Mouse (Mus musculus) liver, embryonic 13.5 days (tissue): ENCODE measurements around the gene Gm45902. TPM values are rescaled to one million over a fixed set of nuclear protein-coding genes. Genes with fewer than 3 reads are reported as not detected.

Experiments used
- ATAC-seq: fragments of 200-750 bp; cut with Nextera tagmentation; 2 replicates; pipeline ENCODE4 v1.8.0; 2017; ENCODE audit warnings: low read depth, mild to moderate bottlenecking, moderate number of reproducible peaks, moderate library complexity
- DNase-seq: peaks from one replicate; pipeline ENCODE4 v3.0.0; 2022
- H3K27ac ChIP-seq: fragments of 300-500 bp; sonication (generic); 2 replicates; pipeline ENCODE4 v1.5.1; 2015; ENCODE audit warnings: moderate library complexity, mild to moderate bottlenecking, inconsistent platforms
- H3K27me3 ChIP-seq: fragments of 300-500 bp; sonication (generic); 2 replicates; pipeline ENCODE4 v1.6.1; 2015; ENCODE audit warnings: mild to moderate bottlenecking, inconsistent platforms
- H3K36me3 ChIP-seq: fragments of 300-500 bp; sonication (generic); 2 replicates; pipeline ENCODE4 v1.6.1; 2015; ENCODE audit warnings: mild to moderate bottlenecking, inconsistent platforms
- H3K4me1 ChIP-seq: fragments of 300-500 bp; sonication (generic); replicated peaks from 2 replicates; pipeline ENCODE4 v1.6.1; 2015; ENCODE audit warnings: inconsistent platforms
- H3K4me2 ChIP-seq: fragments of 300-500 bp; sonication (generic); 2 replicates; pipeline ENCODE4 v1.6.1; 2015; ENCODE audit warnings: inconsistent platforms, mild to moderate bottlenecking, moderate library complexity
- H3K4me3 ChIP-seq: fragments of 300-500 bp; sonication (generic); replicated peaks from 2 replicates; pipeline ENCODE4 v1.5.1; 2015; ENCODE audit warnings: mild to moderate bottlenecking, inconsistent platforms
- H3K9ac ChIP-seq: fragments of 300-500 bp; sonication (generic); 2 replicates; pipeline ENCODE4 v1.6.1; 2015; ENCODE audit warnings: mild to moderate bottlenecking, inconsistent platforms
- H3K9me3 ChIP-seq: fragments of 300-500 bp; sonication (generic); replicated peaks from 2 replicates; pipeline ENCODE4 v1.6.1; 2016; ENCODE audit warnings: inconsistent platforms
- WGBS: fragments of 180-500 bp; shearing (Covaris S2); methylation state at CpG from one replicate; pipeline ENCODE4 v1.1.7; 2015; ENCODE audit not compliant: insufficient replicate concordance; 5-methylcytosine and 5-hydroxymethylcytosine counted together
- polyA plus RNA-seq: library from polyadenylated mRNA; unstranded; fragments of >200 nt; fragmentation: Nextera tagmentation; extraction: Ambion mirVana; gene quantifications from 2 replicates; pipeline ENCODE4 v1.2.1, GENCODE M21; 2015

The Gm45902 gene
- polyA plus RNA-seq, 1 experiment from 2014 or later, result 1.8 TPM

DNA sequence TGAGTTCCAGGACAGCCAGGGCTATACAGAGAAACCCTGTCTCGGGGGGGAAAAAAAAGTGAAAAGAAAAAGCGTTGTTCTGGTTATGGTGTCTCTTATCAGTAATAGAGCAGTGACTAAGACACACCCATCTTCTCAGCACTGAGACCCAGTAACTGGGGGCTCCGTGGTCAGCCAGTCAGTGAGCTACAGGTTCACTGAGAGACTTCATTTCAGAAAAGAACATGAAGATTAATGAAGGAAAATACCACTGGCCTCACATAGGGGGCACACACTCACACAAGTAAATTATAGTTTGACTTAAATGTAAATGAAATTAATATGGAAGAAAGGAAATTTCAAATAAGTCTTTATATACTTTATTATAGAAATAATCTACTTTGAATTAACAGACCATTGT is 32.4 kb downstream of the Gm45902 start:
- 14% methylated on average over 3 of the region's 3 CpGs for WGBS
- H3K4me3 ChIP-seq, result no peak overlapping the region
- ATAC-seq, result peak; percentile 85
- peak; percentile 20 for DNase-seq
- no peaks in the 10 kb centered on the region for H3K9me3 ChIP-seq
- no peak overlapping the region for H3K9ac ChIP-seq
- H3K4me2 ChIP-seq, result no peak overlapping the region
- H3K36me3 ChIP-seq, result no peaks in the 10 kb centered on the region
- no peak overlapping the region for H3K27ac ChIP-seq
- H3K27me3 ChIP-seq, result no peaks in the 10 kb centered on the region
- H3K4me1 ChIP-seq, result peaks cover 14% of the 10 kb centered on the region

DNA sequence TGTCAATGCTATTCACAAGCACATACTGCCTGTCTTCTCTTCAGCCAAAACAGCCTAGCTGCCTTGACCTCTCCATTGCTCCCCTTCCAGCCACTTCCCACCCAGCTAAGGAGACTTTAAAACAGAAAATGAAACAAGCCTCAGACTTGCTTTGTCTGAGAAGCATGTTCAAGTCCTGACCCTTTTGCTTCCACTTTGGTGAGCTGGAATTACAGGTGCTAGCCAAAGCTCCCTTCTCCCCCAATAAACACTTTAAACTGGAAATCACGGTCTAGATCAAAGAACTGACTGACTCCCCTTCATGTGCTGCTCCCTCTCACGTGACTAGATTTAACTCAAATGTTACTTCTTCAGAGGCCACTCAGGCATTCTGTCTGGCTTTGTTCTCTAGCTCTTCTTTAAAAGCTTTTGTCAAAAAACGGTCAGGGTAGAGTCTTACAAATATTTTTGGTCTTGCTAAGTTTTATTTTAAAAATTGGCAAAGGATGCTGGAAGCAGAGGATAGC is 36.8 kb downstream of the Gm45902 start:
- H3K27ac ChIP-seq, result peak overlapping the region; percentile 67; the same call in 1 of the 2 replicates
- peak overlapping the region; percentile 95 for H3K9ac ChIP-seq
- 57% methylated on average over 3 of the region's 3 CpGs for WGBS
- DNase-seq (no peak), ATAC-seq (no peak)
- H3K27me3 ChIP-seq, result no peaks in the 10 kb centered on the region
- H3K4me1 ChIP-seq, result peaks cover 21% of the 10 kb centered on the region
- 0 out of 2 replicates have a peak, but pooled peaks cover 6% of the 10 kb centered on the region for H3K36me3 ChIP-seq
- no peaks in the 10 kb centered on the region for H3K9me3 ChIP-seq
- peak overlapping the region; percentile 84 for H3K4me3 ChIP-seq
- H3K4me2 ChIP-seq, result peak overlapping the region; percentile 80

DNA sequence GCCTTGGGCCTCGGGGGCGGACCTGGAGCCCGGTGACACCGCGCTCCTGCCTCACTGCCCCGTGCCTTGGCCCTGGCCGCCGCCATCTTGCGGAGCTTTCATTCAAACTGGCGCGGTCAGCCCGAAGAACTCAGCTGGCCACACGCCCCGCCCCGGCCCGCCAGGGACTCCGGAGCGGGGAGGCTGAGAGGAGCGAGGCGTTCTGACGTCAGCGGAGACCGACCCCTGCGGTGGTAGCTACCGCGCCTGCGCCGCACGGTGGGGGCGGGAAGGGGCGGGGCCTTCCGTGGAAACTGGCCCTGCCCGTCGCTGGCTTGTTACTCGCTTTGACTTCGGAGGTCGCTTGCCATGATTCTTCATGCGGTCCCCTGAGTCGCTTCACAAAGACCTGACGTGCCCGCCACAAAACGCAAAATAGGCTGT is 37.7 kb downstream of the Gm45902 start, which contains the start of gene Suv39h2:
Gene Suv39h2, minus strand, starts transcription at position 171 of the 423 bp plus-strand sequence.
- H3K27ac ChIP-seq, result peak within 1 kb of the TSS; percentile 91
- under 1% methylated on average over 42 of the region's 42 CpGs for WGBS
- peak within 1 kb of the TSS; percentile 84 for H3K4me3 ChIP-seq
- peak; percentile 97 for ATAC-seq
- DNase-seq, result peak; percentile 95
- H3K4me1 ChIP-seq, result peaks cover 14% of the 10 kb centered on the region
- H3K9me3 ChIP-seq, result no peaks in the 10 kb centered on the region
- H3K4me2 ChIP-seq, result peak within 1 kb of the TSS; percentile 80
- peak within 1 kb of the TSS; percentile 95 for H3K9ac ChIP-seq
- H3K27me3 ChIP-seq, result no peaks in the 10 kb centered on the region
- H3K36me3 ChIP-seq, result peaks cover 13% of the 10 kb centered on the region; the same call in 1 of the 2 replicates

DNA sequence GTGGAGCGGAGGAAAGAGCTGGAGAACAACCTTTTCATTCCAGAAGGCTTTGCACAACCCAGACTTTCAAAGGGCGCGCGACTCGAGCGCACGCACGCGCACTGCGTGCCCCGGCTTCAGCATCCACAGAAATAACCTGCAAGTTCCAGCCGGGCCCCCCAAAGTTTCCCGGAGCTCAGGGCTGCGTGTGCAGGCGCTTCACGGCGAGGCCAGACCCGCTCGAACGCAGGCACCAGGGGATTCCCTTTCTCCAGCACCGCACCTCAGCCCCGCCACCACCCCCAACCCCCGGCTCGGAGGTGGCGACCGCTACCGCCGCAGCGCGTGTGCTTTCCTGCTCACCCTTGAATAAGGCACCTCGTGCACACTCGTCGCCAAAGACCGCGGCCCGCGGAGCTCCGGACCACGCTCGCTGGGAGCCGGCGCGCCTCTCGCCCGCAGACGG is 38.2 kb downstream of the Gm45902 start:
- ATAC-seq (peak; percentile 64), DNase-seq (peak; percentile 56)
- Histone ChIP-seq H3K27ac (peak overlapping the region; percentile 91), H3K4me1 (peaks cover 14% of the 10 kb centered on the region), H3K36me3 (peaks cover 18% of the 10 kb centered on the region; the same call in 1 of the 2 replicates), H3K4me2 (peak overlapping the region; percentile 80), H3K9me3 (no peaks in the 10 kb centered on the region), H3K27me3 (no peaks in the 10 kb centered on the region), H3K9ac (peak overlapping the region; percentile 95), H3K4me3 (peak overlapping the region; percentile 84)
- WGBS, result 0% methylated on average over 46 of the region's 46 CpGs

DNA sequence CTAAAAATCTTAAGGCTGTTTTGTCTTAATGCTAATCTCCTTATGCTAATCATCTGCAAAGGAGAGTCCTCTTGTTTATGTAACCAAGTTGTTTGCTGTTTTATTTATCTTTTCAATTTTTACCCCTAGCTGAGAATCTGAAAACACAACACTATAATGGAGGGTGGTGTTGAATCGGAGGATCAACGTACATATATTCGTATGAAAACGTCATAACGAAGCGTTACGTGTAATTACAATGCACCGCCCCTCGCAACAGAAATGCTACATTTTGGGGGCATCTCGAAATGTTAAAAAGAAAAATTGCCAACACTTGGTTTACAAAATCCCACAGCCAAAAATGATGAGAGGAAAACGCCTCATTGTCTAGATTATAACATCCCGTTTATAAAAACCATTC is 38.7 kb downstream of the Gm45902 start:
- 2% methylated on average over 12 of the region's 12 CpGs for WGBS
- ATAC-seq (no peak; the same call in 1 of the 2 replicates), DNase-seq (no peak)

DNA sequence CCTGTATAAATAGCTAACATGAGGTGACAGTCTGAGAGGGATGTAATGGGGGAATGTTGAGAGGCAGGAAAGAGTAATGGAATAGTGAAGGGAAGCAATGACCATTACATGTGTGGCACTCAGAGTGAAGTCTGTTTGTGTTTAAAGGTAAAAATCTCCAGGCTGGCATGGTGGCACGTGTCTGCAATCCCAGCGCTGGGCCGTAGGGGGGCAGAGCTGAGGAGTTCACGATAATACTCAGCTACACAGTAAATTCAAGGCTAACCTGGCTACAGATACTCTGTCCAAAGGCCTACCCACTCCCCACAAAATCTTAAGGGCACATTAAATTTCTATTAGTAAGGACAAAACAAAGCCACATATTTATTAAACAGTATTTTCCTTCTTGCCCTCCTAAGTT is 56.0 kb downstream of the Gm45902 start:
- WGBS, result 81% methylated on average over 4 of the region's 4 CpGs
- no peaks in the 10 kb centered on the region for H3K27me3 ChIP-seq
- H3K27ac ChIP-seq, result no peak overlapping the region
- H3K36me3 ChIP-seq, result peaks cover 63% of the 10 kb centered on the region
- no peaks in the 10 kb centered on the region for H3K4me1 ChIP-seq
- H3K4me3 ChIP-seq, result no peak overlapping the region
- H3K4me2 ChIP-seq, result no peak overlapping the region
- no peak overlapping the region for H3K9ac ChIP-seq
- ATAC-seq, result no peak
- DNase-seq, result no peak
- no peaks in the 10 kb centered on the region for H3K9me3 ChIP-seq

More for the DNA sequence above, 38.7 kb downstream of the Gm45902 start:
- peaks cover 20% of the 10 kb centered on the region; the same call in 1 of the 2 replicates for H3K36me3 ChIP-seq
- H3K9ac ChIP-seq, result peak overlapping the region; percentile 95
- no peaks in the 10 kb centered on the region for H3K9me3 ChIP-seq
- H3K4me3 ChIP-seq, result peak overlapping the region; percentile 84
- H3K4me2 ChIP-seq, result peak overlapping the region; percentile 80
- peaks cover 14% of the 10 kb centered on the region for H3K4me1 ChIP-seq
- no peaks in the 10 kb centered on the region for H3K27me3 ChIP-seq
- H3K27ac ChIP-seq, result peak overlapping the region; percentile 91

Other genes with a start within 250 kb of the Gm45902 start
- gene Nmt2, start 228.6 kb downstream of the Gm45902 start, polyA plus RNA-seq, result 19.7 and 21.2 TPM in 2 replicates
- 15.6 and 19.1 TPM in 2 replicates for gene Rpp38, start 180.1 kb downstream of the Gm45902 start, polyA plus RNA-seq
- gene Acbd7, start 176.6 kb downstream of the Gm45902 start, polyA plus RNA-seq, result 0.68 and 1.2 TPM in 2 replicates
- gene Olah, start 115.6 kb downstream of the Gm45902 start, polyA plus RNA-seq, result not detected in 2 replicates
- gene Meig1, start 90.1 kb downstream of the Gm45902 start, polyA plus RNA-seq, result not detected in 2 replicates
- gene Dclre1c, start 88.7 kb downstream of the Gm45902 start, polyA plus RNA-seq, result 5.4 and 5.6 TPM in 2 replicates
- gene Suv39h2, start 37.8 kb downstream of the Gm45902 start, polyA plus RNA-seq, result 8.8 and 9.3 TPM in 2 replicates
- 92.3 and 97.3 TPM in 2 replicates for gene Hspa14, start within 50 bp of the Gm45902 start, polyA plus RNA-seq
- 0.12 and 0.15 TPM in 2 replicates for gene Cdnf, start 240 bp upstream of the Gm45902 start, polyA plus RNA-seq
- 13.4 and 21.0 TPM in 2 replicates for gene Fam107b, start 57.7 kb upstream of the Gm45902 start, polyA plus RNA-seq